Mouse (Mus musculus) ES-E14 (cell line): Measurements from ENCODE around the gene Ehbp1.

Experiments used
- CHD2 ChIP-seq: IDR thresholded peaks from 2 replicates; pipeline ENCODE4 v1.6.1; 2014; ENCODE audit warnings: mild to moderate bottlenecking, low read depth, low read length, inconsistent platforms
- HCFC1 ChIP-seq: IDR thresholded peaks from 2 replicates; pipeline ENCODE4 v1.6.1; 2012; ENCODE audit warnings: low read length, inconsistent platforms, borderline replicate concordance; ENCODE audit not compliant: insufficient read depth

GRCm38 (mm10) chr11:22017444-22017843 lies 324.6 kb downstream of the Ehbp1 start:
- TF ChIP-seq CHD2: no peak
- TF ChIP-seq HCFC1: no peak
